Mouse (Mus musculus): Measurements from ENCODE around the gene Lrrc75a.

- no peak for TF ChIP-seq POLR2A (IDR thresholded peaks at IDR 0.05; ENCODE audit: low read depth, low read length)
- TF ChIP-seq CTCF (IDR thresholded peaks at IDR 0.05; ENCODE audit: extremely low read depth, insufficient read length, insufficient replicate concordance, low read depth, low read length): no peak
Measured at GRCm38 (mm10) chr11:62598571-62598970, 49.8 kb downstream of the Lrrc75a start.

Data from small intestine, adult 2 months (tissue).